In the genomic region with DNA sequence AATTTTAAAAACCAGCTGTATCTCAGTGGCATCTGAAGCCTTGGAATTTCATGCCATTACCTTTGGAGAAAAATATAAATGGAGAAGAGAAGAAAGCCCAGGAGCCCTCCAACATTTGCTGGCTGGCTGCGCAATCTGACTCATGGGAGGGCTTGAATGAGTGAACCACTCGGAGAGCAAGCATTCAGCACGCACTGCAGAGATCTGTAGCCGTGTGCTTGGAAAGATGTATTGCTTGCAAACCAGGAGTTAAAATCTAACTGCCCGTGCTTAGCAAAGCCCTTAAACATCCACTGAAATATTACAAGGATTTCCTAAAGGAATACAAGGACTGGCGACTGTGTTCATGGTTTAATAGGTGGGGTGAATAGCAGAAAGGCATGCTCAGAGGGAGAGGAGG, we compare ENCODE assay signal across 26 mouse cellular contexts.
A peak's percentile ranks its signal among the peaks of the same experiment; 100 is the strongest.
DNase-seq lines count a peak whose midpoint lies in the region; ATAC-seq and TF ChIP-seq lines count a peak whose summit lies in the region.
"Had no signal": no experiment of that assay in that cellular context is flagged by ENCODE, and none has a peak within 500 bp of the region (broad histone marks: within the 10 kb centered on the region; RNA-seq: fewer than 3 reads in every experiment).

No protein-coding gene starts in this region.

- no peak overlapping the region for H3K9ac ChIP-seq in midbrain, embryonic 11.5 days (ENCODE audit: low read length)
- H3K9ac ChIP-seq in midbrain, embryonic 15.5 days = no peak overlapping the region
- no peak overlapping the region for H3K9ac ChIP-seq in neural tube, embryonic 15.5 days (replicated peaks)
- no peak overlapping the region for H3K9ac ChIP-seq in forebrain, embryonic 11.5 days (ENCODE audit: low read length)
- H3K9ac ChIP-seq: forebrain, embryonic 15.5 days; heart, embryonic 13.5 days; hindbrain, embryonic 12.5 days; hindbrain, embryonic 15.5 days had no signal

- POLR2A ChIA-PET in Patski (lab: Charles Lee) = interaction anchor here (0.9 kb wide), 1 partner anchor 9 kb away, joined by 3 read pairs; no protein-coding TSS in a partner anchor

- in situ Hi-C loops in Patski (cut with MboI; ENCODE audit: low pct_unique_long_range_greater_than_20kb) = no loop called here

- WGBS in midbrain, embryonic 11.5 days = 90% methylated on average over 6 of the region's 6 CpGs
- 91% methylated on average over 6 of the region's 6 CpGs for WGBS in midbrain, embryonic 10.5 days
- 70% methylated on average over 6 of the region's 6 CpGs for WGBS in midbrain, embryonic 15.5 days
- WGBS in neural tube, embryonic 15.5 days = 49% methylated on average over 6 of the region's 6 CpGs
- 86% methylated on average over 6 of the region's 6 CpGs for WGBS in forebrain, embryonic 11.5 days

- no peak for ATAC-seq in midbrain, embryonic 11.5 days (ENCODE audit: low FRiP score)
- ATAC-seq in Patski = peak; percentile 74
- ATAC-seq in midbrain, embryonic 15.5 days (replicated peaks) = 0 out of 2 replicates have a peak, but pooled peaks have one; percentile 58
- ATAC-seq in neural tube, embryonic 15.5 days (ENCODE audit: low FRiP score) = no peak
- ATAC-seq in forebrain, embryonic 11.5 days (replicated peaks; ENCODE audit: low FRiP score) = no peak
- ATAC-seq: activated CD4-positive, CD25-positive, alpha-beta regulatory T cell, adult 4 months; forebrain, embryonic 15.5 days had no signal

- TF ChIP-seq CTCF in Patski (IDR thresholded peaks at IDR 0.05) = no peak

- no peak overlapping the region for H3K4me3 ChIP-seq in midbrain, embryonic 11.5 days (ENCODE audit: low read depth, low read length)
- H3K4me3 ChIP-seq in midbrain, embryonic 10.5 days = no peak overlapping the region
- no peak overlapping the region for H3K4me3 ChIP-seq in midbrain, embryonic 15.5 days
- no peak overlapping the region for H3K4me3 ChIP-seq in neural tube, embryonic 15.5 days (replicated peaks)
- H3K4me3 ChIP-seq in forebrain, embryonic 11.5 days (ENCODE audit: low read depth, low read length) = no peak overlapping the region
- H3K4me3 ChIP-seq: forebrain, embryonic 10.5 days; forebrain, embryonic 15.5 days; heart, embryonic 10.5 days; heart, embryonic 13.5 days; hindbrain, embryonic 12.5 days; hindbrain, embryonic 15.5 days had no signal

- H3K36me3 ChIP-seq in midbrain, embryonic 11.5 days (ENCODE audit: control insufficient read depth, insufficient read depth, low read length) = no peaks in the 10 kb centered on the region
- H3K36me3 ChIP-seq in midbrain, embryonic 10.5 days = no peaks in the 10 kb centered on the region
- no peaks in the 10 kb centered on the region for H3K36me3 ChIP-seq in midbrain, embryonic 15.5 days (replicated peaks)
- no peaks in the 10 kb centered on the region for H3K36me3 ChIP-seq in neural tube, embryonic 15.5 days
- H3K36me3 ChIP-seq in forebrain, embryonic 11.5 days (ENCODE audit: control insufficient read depth, insufficient read depth, low read length) = no peaks in the 10 kb centered on the region
- H3K36me3 ChIP-seq: forebrain, embryonic 10.5 days; forebrain, embryonic 15.5 days; G1E; heart, embryonic 10.5 days; heart, embryonic 13.5 days; hindbrain, embryonic 12.5 days; hindbrain, embryonic 15.5 days had no signal

- CTCF ChIA-PET in Patski (lab: Charles Lee) = interaction anchor here (0.9 to 1.7 kb wide), 3 partner anchors 18 to 141 kb away, joined by 3 to 4 read pairs (median 3); no protein-coding TSS in a partner anchor

- H3K27me3 ChIP-seq in midbrain, embryonic 11.5 days (ENCODE audit: control insufficient read depth, insufficient read depth, low read length) = no peaks in the 10 kb centered on the region
- no peaks in the 10 kb centered on the region for H3K27me3 ChIP-seq in midbrain, embryonic 10.5 days (ENCODE audit: low read depth, poor library complexity, severe bottlenecking)
- no peaks in the 10 kb centered on the region for H3K27me3 ChIP-seq in Patski
- H3K27me3 ChIP-seq in midbrain, embryonic 15.5 days (replicated peaks) = no peaks in the 10 kb centered on the region
- no peaks in the 10 kb centered on the region for H3K27me3 ChIP-seq in neural tube, embryonic 15.5 days (replicated peaks)
- no peaks in the 10 kb centered on the region for H3K27me3 ChIP-seq in forebrain, embryonic 11.5 days (ENCODE audit: control insufficient read depth, insufficient read depth, low read length)
- H3K27me3 ChIP-seq: forebrain, embryonic 15.5 days; heart, embryonic 13.5 days; hindbrain, embryonic 12.5 days; hindbrain, embryonic 15.5 days had no signal

- peak; percentile 80 for DNase-seq in midbrain, embryonic 11.5 days (ENCODE audit: low spot score, missing footprints)
- no peak for DNase-seq in midbrain, embryonic 10.5 days (ENCODE audit: low spot score)
- no peak for DNase-seq in Patski (ENCODE audit: low read depth, low spot score)
- DNase-seq in forebrain, embryonic 11.5 days (ENCODE audit: low spot score) = no peak
- DNase-seq in layer of hippocampus, adult 8-10 months (ENCODE audit: low spot score in 2 of 2) = no peak
- DNase-seq: adrenal gland, adult 8-10 months; adrenal gland, postnatal 25 days; B cell, adult 2 months; cerebellum, adult 11-12 months; cerebellum, adult 8-10 months; cerebellum, postnatal 10 days; cerebellum, postnatal 36 days; gastrocnemius, postnatal 25 days; heart, adult 18-20 months; heart, postnatal 14 days; heart, postnatal 4 days had no signal

- no peak overlapping the region for H3K4me2 ChIP-seq in midbrain, embryonic 11.5 days
- H3K4me2 ChIP-seq in midbrain, embryonic 15.5 days = no peak overlapping the region
- no peak overlapping the region for H3K4me2 ChIP-seq in neural tube, embryonic 15.5 days
- no peak overlapping the region for H3K4me2 ChIP-seq in forebrain, embryonic 11.5 days (ENCODE audit: low read depth, low read length, severe bottlenecking)
- H3K4me2 ChIP-seq: forebrain, embryonic 15.5 days; heart, embryonic 13.5 days; hindbrain, embryonic 12.5 days; hindbrain, embryonic 15.5 days had no signal

- H3K27ac ChIP-seq in midbrain, embryonic 11.5 days (ENCODE audit: low read depth, low read length) = no peak overlapping the region
- H3K27ac ChIP-seq in midbrain, embryonic 10.5 days (replicated peaks) = no peak overlapping the region
- no peak overlapping the region for H3K27ac ChIP-seq in midbrain, embryonic 15.5 days
- H3K27ac ChIP-seq in neural tube, embryonic 15.5 days (replicated peaks) = peak overlapping the region; percentile 41; the same call in 1 of the 2 replicates
- H3K27ac ChIP-seq in forebrain, embryonic 11.5 days (ENCODE audit: low read depth, low read length) = no peak overlapping the region
- H3K27ac ChIP-seq: forebrain, embryonic 10.5 days; forebrain, embryonic 15.5 days; heart, embryonic 10.5 days; heart, embryonic 13.5 days; hindbrain, embryonic 12.5 days; hindbrain, embryonic 15.5 days had no signal

- H3K9me3 ChIP-seq in midbrain, embryonic 11.5 days (ENCODE audit: control insufficient read depth, low read length) = no peaks in the 10 kb centered on the region
- H3K9me3 ChIP-seq in midbrain, embryonic 10.5 days (replicated peaks) = no peaks in the 10 kb centered on the region
- H3K9me3 ChIP-seq in midbrain, embryonic 15.5 days = no peaks in the 10 kb centered on the region
- H3K9me3 ChIP-seq in neural tube, embryonic 15.5 days (replicated peaks) = no peaks in the 10 kb centered on the region
- no peaks in the 10 kb centered on the region for H3K9me3 ChIP-seq in forebrain, embryonic 11.5 days (ENCODE audit: control insufficient read depth, low read length)
- H3K9me3 ChIP-seq: forebrain, embryonic 10.5 days; forebrain, embryonic 15.5 days; G1E; heart, embryonic 10.5 days; heart, embryonic 13.5 days; hindbrain, embryonic 12.5 days; hindbrain, embryonic 15.5 days had no signal

- no peaks in the 10 kb centered on the region for H3K4me1 ChIP-seq in midbrain, embryonic 11.5 days (ENCODE audit: control insufficient read depth, insufficient read depth, low read length)
- no peaks in the 10 kb centered on the region for H3K4me1 ChIP-seq in midbrain, embryonic 10.5 days
- no peaks in the 10 kb centered on the region for H3K4me1 ChIP-seq in midbrain, embryonic 15.5 days
- H3K4me1 ChIP-seq in neural tube, embryonic 15.5 days = peaks cover 6% of the 10 kb centered on the region; the same call in 1 of the 2 replicates
- H3K4me1 ChIP-seq in forebrain, embryonic 11.5 days (replicated peaks; ENCODE audit: control insufficient read depth, insufficient read depth, low read length) = no peaks in the 10 kb centered on the region
- H3K4me1 ChIP-seq: forebrain, embryonic 15.5 days; heart, embryonic 10.5 days; hindbrain, embryonic 12.5 days had no signal

Comparison
In these comparisons a context has a peak if more than half of its experiments do, and no peak if none do; other contexts are left out.
1. ATAC-seq: peak in Patski (single experiment) and midbrain, embryonic 15.5 days (single experiment); none in midbrain, embryonic 11.5 days (single experiment), neural tube, embryonic 15.5 days (single experiment) and forebrain, embryonic 11.5 days (single experiment).